Mouse (Mus musculus) embryonic facial prominence, embryonic 10.5 days (tissue): Measurements from ENCODE around the gene Klc4. TPM values are rescaled to one million over a fixed set of nuclear protein-coding genes. Genes with fewer than 3 reads are reported as not detected.

ENCODE experiments used
- DNase-seq: peaks from one replicate; pipeline ENCODE4 v3.0.0-alpha.2; 2017; ENCODE audit warnings: low spot score
- H3K27ac ChIP-seq: fragments of 300-500 bp; sonication (generic); replicated peaks from 2 replicates; pipeline ENCODE4 v1.5.1; 2016; ENCODE audit warnings: mild to moderate bottlenecking
- H3K27me3 ChIP-seq: fragments of 300-500 bp; sonication (generic); replicated peaks from 2 replicates; pipeline ENCODE4 v1.6.1; 2016; ENCODE audit warnings: low read depth, mild to moderate bottlenecking; ENCODE audit not compliant: poor library complexity, severe bottlenecking
- H3K36me3 ChIP-seq: fragments of 300-500 bp; sonication (generic); replicated peaks from 2 replicates; pipeline ENCODE4 v1.6.1; 2016; ENCODE audit warnings: mild to moderate bottlenecking, moderate library complexity
- H3K4me1 ChIP-seq: fragments of 300-500 bp; sonication (generic); 2 replicates; pipeline ENCODE4 v1.6.1; 2016
- H3K4me3 ChIP-seq: fragments of 300-500 bp; sonication (generic); 2 replicates; pipeline ENCODE4 v1.5.1; 2016; ENCODE audit warnings: mild to moderate bottlenecking, moderate library complexity
- H3K9me3 ChIP-seq: fragments of 300-500 bp; sonication (generic); 2 replicates; pipeline ENCODE4 v1.6.1; 2016; ENCODE audit warnings: mild to moderate bottlenecking
- WGBS: fragments of 180-500 bp; shearing (Covaris S2); methylation state at CpG from one replicate; pipeline ENCODE4 v1.1.7; 2016; 5-methylcytosine and 5-hydroxymethylcytosine counted together
- polyA plus RNA-seq: library from polyadenylated mRNA; unstranded; fragments of >200 nt; fragmentation: Nextera tagmentation; extraction: Ambion mirVana; gene quantifications from 2 replicates; pipeline ENCODE4 v1.2.1, GENCODE M21; 2016

The Klc4 gene
- polyA plus RNA-seq, 1 experiment from 2014 or later, result 32.0 TPM

- no peak for DNase-seq
- H3K27ac ChIP-seq, result no peak overlapping the region
- no peaks in the 10 kb centered on the region for H3K27me3 ChIP-seq
- H3K4me1 ChIP-seq, result peaks cover 79% of the 10 kb centered on the region
- WGBS, result 95% methylated on average over 6 of the region's 6 CpGs
- H3K9me3 ChIP-seq, result no peaks in the 10 kb centered on the region
- no peak overlapping the region for H3K4me3 ChIP-seq
- peaks cover 26% of the 10 kb centered on the region for H3K36me3 ChIP-seq
Measured at GRCm38 (mm10) chr17:46611316-46611715, 34.5 kb downstream of the Klc4 start.

DNA sequence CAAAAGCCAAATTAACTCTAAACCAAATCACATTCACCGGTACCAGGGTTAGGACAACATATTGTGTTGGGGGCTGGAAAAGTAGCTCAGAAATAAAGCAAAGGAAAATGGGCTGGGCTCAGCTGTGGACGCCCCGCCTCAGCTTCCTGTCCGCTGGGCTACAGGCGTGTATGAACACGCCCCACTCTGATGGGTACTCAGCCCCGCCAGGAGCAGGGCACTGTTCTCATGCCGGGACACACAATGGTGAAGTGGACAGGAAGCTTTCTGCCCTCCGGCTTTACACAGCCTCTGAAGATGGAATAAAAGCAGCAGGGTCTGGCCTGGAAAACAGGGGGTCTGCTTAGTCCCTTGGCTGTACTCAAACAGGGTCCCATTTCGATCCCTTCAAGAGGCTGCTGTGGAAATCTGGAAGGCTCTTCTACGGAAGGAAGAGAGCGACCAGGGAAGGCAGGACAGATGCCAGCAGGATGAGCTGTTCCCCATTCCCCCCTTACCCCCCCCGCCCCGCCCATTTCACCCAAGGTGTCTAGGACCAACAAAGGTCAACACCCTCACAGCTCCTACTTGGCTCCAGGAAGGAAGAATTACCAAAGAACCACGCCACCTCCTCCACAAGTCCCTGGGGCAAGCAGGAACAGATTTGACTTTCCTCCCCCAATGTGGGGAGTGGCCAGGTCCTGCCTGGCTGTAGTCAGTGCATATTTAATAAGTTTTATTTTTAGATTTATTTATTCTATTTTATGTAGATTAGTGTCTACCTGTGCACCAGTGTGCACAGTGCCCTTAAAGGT is 35.9 kb downstream of the Klc4 start:
- Histone ChIP-seq H3K4me1 (peaks cover 80% of the 10 kb centered on the region), H3K9me3 (no peaks in the 10 kb centered on the region), H3K27me3 (no peaks in the 10 kb centered on the region), H3K27ac (peak overlapping the region; percentile 70), H3K4me3 (peak overlapping the region; percentile 31; the same call in 1 of the 2 replicates), H3K36me3 (peaks cover 26% of the 10 kb centered on the region)
- DNase-seq, result peak; percentile 49
- WGBS, result 50% methylated on average over 15 of the region's 15 CpGs

DNA sequence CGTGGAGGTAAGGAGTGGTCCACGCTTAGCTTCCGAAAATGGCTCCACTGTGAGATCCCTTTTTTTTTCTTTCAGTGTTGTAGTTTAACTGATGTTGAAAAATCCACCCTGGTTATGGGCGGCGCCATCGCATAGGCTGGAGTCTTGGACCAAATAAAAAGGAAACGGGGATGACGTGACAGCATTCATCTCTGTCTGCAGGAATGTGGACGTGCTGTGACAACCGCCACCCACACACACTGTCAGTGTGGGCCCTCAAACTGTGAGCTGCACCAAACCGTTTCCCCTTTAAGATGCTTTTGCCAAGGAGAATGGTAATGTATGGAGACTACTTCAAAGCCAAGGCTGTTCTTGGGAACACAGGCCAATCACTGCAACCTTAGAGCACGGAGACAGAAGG is 39.8 kb downstream of the Klc4 start:
- no peaks in the 10 kb centered on the region for H3K27me3 ChIP-seq
- H3K4me3 ChIP-seq, result no peak overlapping the region
- DNase-seq, result no peak
- 87% methylated on average over 12 of the region's 12 CpGs for WGBS
- peaks cover 28% of the 10 kb centered on the region for H3K36me3 ChIP-seq
- no peak overlapping the region for H3K27ac ChIP-seq
- no peaks in the 10 kb centered on the region for H3K9me3 ChIP-seq
- peaks cover 61% of the 10 kb centered on the region for H3K4me1 ChIP-seq

DNA sequence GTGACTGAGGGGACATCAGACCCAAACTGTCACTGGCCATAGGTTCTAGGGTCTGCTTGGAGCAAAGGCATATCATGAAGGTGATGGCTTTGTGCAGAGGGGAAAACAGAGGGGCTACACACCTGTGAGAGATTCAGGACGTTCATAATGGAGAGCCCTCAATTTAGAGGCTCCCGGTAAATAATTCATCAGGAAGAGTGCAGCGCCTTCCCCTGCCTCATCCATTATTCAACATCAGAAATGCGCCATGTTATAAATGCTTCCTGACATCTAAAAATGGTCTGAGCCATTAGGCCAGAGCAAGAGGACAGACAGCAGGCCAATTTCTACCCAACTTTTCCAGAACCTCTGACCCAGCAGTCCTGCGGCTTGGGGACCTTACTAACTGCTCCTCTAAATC is 40.7 kb downstream of the Klc4 start:
- Histone ChIP-seq H3K4me3 (no peak overlapping the region), H3K36me3 (peaks cover 24% of the 10 kb centered on the region), H3K27me3 (no peaks in the 10 kb centered on the region), H3K4me1 (peaks cover 53% of the 10 kb centered on the region), H3K27ac (peak overlapping the region; percentile 54), H3K9me3 (no peaks in the 10 kb centered on the region)
- 77% methylated on average over 5 of the region's 5 CpGs for WGBS
- no peak for DNase-seq

GRCm38 (mm10) chr17:46603229-46603628 is 42.6 kb downstream of the Klc4 start:
- Histone ChIP-seq H3K4me3 (no peak overlapping the region), H3K9me3 (no peaks in the 10 kb centered on the region), H3K4me1 (peaks cover 41% of the 10 kb centered on the region), H3K36me3 (peaks cover 22% of the 10 kb centered on the region), H3K27ac (no peak overlapping the region), H3K27me3 (no peaks in the 10 kb centered on the region)
- no peak for DNase-seq
- 95% methylated on average over 4 of the region's 4 CpGs for WGBS

DNA sequence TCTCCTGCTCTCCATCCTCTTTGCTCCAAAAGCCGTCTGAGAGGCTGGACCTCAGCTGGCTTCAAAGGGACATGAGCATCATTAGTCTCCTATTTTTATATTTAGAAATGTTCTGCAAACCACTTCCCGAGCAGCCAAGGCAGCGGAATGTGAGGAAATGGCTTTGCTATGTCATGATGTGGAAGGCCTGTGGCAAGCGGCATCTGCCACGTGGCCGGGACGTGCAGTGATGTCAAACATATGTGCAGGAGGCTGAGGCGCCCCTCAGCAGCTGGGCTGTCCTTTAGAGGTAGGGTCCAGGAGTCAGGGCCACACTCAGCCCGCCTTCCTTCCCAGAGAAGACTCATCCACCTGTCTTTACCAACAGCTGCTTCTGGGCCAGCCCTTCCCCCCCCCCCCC is 43.6 kb downstream of the Klc4 start:
- peak overlapping the region; percentile 61 for H3K27ac ChIP-seq
- H3K27me3 ChIP-seq, result no peaks in the 10 kb centered on the region
- no peaks in the 10 kb centered on the region for H3K9me3 ChIP-seq
- peak; percentile 46 for DNase-seq
- 76% methylated on average over 9 of the region's 9 CpGs for WGBS
- H3K4me3 ChIP-seq, result no peak overlapping the region
- H3K36me3 ChIP-seq, result peaks cover 32% of the 10 kb centered on the region
- peaks cover 32% of the 10 kb centered on the region for H3K4me1 ChIP-seq

DNA sequence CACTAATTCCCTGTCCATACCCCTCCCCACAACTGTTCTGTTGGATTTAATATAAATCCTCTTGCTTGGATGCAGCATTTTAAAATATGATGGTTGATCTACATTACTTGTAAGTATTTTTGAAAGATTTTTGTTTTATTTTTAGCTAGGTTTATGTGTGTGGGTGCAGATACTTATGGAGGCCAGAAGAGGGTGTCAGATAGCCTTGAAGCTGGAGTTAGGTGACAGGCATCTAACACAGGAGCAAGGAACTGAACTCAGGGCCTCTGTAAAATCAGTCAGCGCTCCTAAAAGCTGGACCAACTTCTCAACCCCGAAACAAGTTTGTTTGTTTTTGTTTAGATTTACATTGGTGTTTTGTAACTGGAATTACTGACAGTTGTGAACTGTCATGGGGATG is 45.3 kb downstream of the Klc4 start:
- Histone ChIP-seq H3K9me3 (no peaks in the 10 kb centered on the region; the same call in 1 of the 2 replicates), H3K27ac (no peak overlapping the region), H3K27me3 (no peaks in the 10 kb centered on the region), H3K4me1 (peaks cover 24% of the 10 kb centered on the region), H3K4me3 (no peak overlapping the region), H3K36me3 (peaks cover 42% of the 10 kb centered on the region)
- DNase-seq, result no peak
- WGBS, result 88% methylated on average over 2 of the region's 2 CpGs

DNA sequence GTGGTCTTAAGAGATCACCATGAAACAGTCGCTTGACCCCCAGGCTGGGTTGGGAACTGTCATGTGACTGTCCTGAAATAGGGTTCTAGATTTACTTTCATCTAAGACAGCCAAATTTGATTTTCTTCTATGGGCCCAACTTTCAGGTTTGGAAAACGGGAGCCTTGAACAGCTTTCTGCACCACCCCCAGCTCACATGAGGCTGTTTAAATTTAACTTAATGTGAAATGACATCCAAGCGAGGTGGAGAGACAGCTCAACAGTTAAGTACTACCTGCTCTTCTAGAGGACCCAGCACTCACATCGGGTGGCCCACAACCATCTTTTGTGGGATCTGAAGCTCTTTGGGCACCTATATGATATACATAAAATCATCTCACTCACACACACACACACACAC is 46.9 kb downstream of the Klc4 start:
- H3K27me3 ChIP-seq, result no peaks in the 10 kb centered on the region
- 80% methylated on average over 4 of the region's 4 CpGs for WGBS

DNA sequence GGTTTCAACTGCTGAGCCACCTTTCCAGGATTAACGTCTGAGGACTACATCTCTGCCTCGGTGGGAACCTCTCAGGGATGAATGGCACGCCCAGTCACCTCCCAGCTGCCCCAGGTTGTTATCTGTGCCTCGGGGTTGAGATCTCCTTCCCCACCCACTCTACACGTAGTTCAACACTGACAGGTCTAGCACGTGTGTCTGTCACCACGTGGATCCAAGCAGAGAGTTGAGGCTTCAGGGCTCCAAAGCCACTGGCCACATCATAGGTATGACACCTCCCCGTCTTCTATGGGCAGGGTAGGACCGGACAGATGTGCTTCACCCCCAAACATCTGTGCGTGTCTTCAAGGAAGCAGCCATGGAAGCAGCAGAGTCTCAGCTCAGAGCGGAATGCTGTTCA is 47.9 kb downstream of the Klc4 start:
- no peak for DNase-seq
- Histone ChIP-seq H3K4me1 (peaks cover 29% of the 10 kb centered on the region), H3K27ac (no peak overlapping the region), H3K27me3 (no peaks in the 10 kb centered on the region), H3K36me3 (peaks cover 40% of the 10 kb centered on the region), H3K4me3 (no peak overlapping the region), H3K9me3 (no peaks in the 10 kb centered on the region; the same call in 1 of the 2 replicates)
- 89% methylated on average over 11 of the region's 11 CpGs for WGBS

More for the DNA sequence above, 46.9 kb downstream of the Klc4 start:
- Histone ChIP-seq H3K36me3 (peaks cover 42% of the 10 kb centered on the region), H3K9me3 (no peaks in the 10 kb centered on the region; the same call in 1 of the 2 replicates), H3K4me1 (peaks cover 25% of the 10 kb centered on the region), H3K27ac (no peak overlapping the region), H3K4me3 (no peak overlapping the region)
- DNase-seq, result no peak

DNA sequence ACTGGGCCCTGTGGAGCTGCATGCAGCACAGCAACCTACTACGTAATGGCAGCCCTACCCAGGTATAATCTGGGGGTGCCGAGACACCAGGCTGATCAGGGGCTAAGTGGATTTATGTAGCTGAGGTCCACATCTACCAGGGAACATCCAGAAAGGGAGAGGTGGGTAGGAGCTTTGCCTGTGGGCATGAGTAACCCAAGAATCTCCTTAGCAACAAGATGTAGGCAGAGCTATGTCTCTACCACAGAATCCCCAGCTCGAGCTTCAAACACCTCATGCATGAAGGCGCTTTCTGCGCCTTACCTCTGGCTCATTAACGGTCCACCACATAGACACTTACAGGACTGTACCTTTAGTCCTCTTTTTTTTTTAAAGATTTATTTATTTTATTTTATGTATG is 50.5 kb downstream of the Klc4 start:
- H3K9me3 ChIP-seq, result no peaks in the 10 kb centered on the region; the same call in 1 of the 2 replicates
- H3K27ac ChIP-seq, result peak overlapping the region; percentile 81
- DNase-seq, result no peak
- peak overlapping the region; percentile 31; the same call in 1 of the 2 replicates for H3K4me3 ChIP-seq
- 85% methylated on average over 6 of the region's 6 CpGs for whole genome bisulfite sequencing
- H3K36me3 ChIP-seq, result peaks cover 43% of the 10 kb centered on the region
- H3K27me3 ChIP-seq, result no peaks in the 10 kb centered on the region
- H3K4me1 ChIP-seq, result peaks cover 25% of the 10 kb centered on the region

DNA sequence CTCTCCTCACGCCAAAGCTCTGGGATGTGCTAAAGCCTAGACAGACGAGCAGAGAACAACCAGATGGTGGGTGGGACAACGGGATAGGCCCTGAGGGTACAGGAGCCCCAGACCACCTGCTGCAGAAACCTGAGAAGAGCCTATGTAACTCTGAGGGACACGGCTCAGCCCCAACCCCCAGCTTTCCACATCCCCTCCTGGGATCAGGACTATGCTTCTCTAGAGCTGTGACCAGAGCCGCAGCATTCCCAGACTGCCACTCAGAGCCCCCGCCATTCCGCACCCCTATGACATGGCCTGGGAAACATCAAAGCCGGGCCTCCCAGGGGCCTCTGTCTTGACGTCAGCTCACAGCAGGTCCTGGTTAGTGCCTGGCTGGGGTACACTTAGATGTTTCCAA is 51.2 kb downstream of the Klc4 start:
- 20% methylated on average over 9 of the region's 9 CpGs for WGBS
- H3K27me3 ChIP-seq, result no peaks in the 10 kb centered on the region
- H3K4me1 ChIP-seq, result peaks cover 25% of the 10 kb centered on the region
- peak; percentile 78 for DNase-seq
- peaks cover 51% of the 10 kb centered on the region for H3K36me3 ChIP-seq
- peak overlapping the region; percentile 81 for H3K27ac ChIP-seq
- H3K4me3 ChIP-seq, result peak overlapping the region; percentile 31
- no peaks in the 10 kb centered on the region; the same call in 1 of the 2 replicates for H3K9me3 ChIP-seq

- H3K27ac ChIP-seq, result no peak overlapping the region
- H3K9me3 ChIP-seq, result no peaks in the 10 kb centered on the region; the same call in 1 of the 2 replicates
- 94% methylated on average over 4 of the region's 4 CpGs for WGBS
- H3K4me3 ChIP-seq, result no peak overlapping the region
- no peak for DNase-seq
- H3K4me1 ChIP-seq, result peaks cover 25% of the 10 kb centered on the region
- no peaks in the 10 kb centered on the region for H3K27me3 ChIP-seq
- H3K36me3 ChIP-seq, result peaks cover 61% of the 10 kb centered on the region
Measured at GRCm38 (mm10) chr17:46593124-46593523, 52.7 kb downstream of the Klc4 start.

- H3K9me3 ChIP-seq, result no peaks in the 10 kb centered on the region
- H3K4me1 ChIP-seq, result peaks cover 25% of the 10 kb centered on the region
- H3K36me3 ChIP-seq, result peaks cover 61% of the 10 kb centered on the region
- no peak overlapping the region for H3K4me3 ChIP-seq
- H3K27ac ChIP-seq, result no peak overlapping the region
- no peaks in the 10 kb centered on the region for H3K27me3 ChIP-seq
- no peak for DNase-seq
- WGBS, result 90% methylated on average over 19 of the region's 19 CpGs
Measured at GRCm38 (mm10) chr17:46591406-46591805, 54.4 kb downstream of the Klc4 start.
